Mouse (Mus musculus) adrenal gland, adult (tissue): ENCODE data around the gene Alpk3.
"Not testable (repeated sequence)": the region's sequence is repeated elsewhere in the genome, so short reads cannot be mapped to it uniquely, and the experiment has no call there.

Source experiments
- DNase-seq, 2 experiments: peaks; one replicate each; pipeline ENCODE4 v3.0.0; 2022 to 2023; ENCODE audit warnings: low spot score in 1 of 2; ENCODE audit not compliant: inconsistent age in 2 of 2

Gene Alpk3

DNA sequence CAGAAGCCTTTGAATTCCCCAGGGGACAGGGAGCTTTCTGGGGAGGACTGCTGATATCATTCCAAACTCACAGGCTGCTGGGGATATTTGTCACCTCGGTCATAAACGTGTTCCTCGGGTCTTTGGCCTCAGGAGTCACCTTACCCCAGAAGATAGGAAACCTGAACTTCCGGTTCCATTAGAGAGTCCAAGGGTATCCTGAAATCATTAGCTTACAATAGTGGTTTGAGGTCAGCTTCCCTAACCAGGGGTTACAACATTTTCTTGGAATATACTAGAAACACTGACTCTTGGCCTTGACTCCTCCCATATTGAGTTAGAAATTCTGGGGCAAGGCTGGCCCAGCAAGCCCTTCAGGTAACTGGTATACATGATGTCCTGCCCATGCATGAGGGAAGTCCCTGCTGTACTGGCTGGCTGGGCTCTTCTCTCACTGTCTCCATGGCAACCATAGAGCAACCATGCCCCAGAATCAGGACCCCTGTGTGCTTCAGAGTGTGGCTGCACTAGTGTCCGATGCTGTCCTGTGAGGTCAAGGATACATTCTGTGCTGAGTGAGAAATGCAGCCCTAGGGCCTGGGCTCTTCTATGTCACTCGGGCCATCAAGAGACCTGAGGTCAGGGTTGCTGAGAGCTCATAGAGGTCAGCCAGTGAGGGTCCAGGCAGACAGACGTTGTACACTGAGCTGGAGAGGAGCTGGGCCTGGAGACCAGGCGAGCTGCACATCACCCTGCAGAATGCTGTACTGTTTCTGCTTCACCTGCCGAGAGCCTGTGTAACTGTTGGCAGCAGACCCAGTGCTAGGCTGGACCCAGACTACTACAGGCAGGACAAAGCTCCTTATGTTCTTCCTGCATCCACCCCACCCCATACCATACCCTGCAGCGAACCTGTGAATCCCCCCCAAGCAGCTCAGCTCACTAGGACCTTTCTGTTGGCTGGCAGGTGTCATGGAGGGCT is 68.1 kb downstream of the Alpk3 start:
- no peak for DNase-seq

DNA sequence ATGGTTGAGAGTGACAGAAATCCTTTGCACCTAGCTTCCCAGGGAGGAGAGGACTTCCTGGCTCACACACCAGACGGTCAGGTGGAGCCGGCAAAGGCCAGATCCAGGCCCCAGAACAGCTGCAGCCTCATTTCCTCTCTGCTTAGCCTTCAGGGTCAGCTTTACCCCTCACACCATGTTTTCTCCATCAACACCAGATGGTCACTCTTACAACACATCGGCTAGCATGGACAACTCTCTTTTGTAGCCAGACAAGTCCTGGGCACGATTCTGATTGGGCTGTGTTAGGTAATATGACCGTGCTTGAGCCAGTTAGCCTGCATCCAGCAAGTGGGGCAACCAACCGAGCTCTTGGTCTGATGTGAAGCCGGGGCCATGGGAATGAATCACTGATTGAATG is 74.5 kb downstream of the Alpk3 start:
- peak in 1 of 2 experiments; percentile 33 for DNase-seq

DNA sequence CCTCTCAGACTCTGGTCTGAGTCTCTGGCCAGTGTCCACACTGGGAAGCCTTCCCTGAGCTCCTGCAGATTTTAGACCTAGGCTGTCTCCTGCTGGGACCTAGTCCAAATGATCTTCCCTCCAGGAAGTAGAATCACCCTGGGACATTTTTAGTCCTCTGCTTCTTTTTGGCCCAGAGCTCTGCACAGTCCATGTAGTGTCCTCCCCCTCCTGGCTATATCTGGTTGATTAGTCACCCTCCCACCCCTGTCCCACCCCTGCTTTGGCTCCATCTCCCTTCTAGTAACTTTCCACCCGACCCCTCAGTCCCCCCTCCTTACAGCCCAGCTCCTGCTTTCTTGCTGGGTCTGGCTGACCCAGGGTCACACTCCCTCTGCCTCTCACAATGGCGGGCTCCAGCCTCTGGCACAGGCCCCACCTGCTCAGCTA is 75.5 kb downstream of the Alpk3 start:
- DNase-seq, result peak in 1 of 2 experiments; percentile 59

DNA sequence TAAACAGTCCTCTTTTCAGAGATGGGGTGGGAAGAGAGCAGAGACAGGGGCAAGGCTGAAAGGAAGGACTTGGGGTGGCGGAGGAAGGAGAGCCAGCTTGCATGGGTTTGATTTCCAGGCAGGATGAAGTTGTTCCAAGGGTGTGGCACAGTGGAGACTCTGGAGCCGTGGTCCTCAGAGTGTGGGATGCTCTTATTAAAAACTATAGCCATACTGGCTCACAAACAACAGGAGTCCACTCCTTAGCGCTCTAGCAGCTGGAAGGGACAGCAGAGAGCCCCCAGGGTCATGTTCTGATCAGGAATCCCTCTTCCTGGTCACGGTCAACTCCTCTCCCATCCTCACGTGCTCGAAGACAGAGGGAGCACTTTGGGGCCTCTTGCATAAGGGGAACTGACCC is 76.0 kb downstream of the Alpk3 start:
- DNase-seq, result no peak

DNA sequence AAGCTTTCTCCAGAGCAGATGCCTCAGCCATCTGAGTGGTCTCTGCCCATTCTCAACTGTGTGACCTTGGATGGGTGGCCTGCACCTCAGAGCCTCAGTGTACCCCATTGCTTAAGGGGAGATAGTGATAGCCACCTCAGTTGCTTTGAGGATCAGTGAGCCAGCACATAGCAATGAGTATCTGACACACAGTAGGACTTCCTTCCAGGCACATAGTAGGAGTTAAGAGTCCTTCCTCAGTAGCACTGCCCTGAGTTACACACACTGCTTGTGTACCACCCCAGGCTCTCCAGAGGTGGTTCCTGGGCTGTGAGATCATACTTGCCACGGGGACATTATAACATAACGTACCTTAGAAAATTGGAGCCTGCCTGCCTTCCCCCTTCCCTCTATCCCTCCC is 76.5 kb downstream of the Alpk3 start:
- no peak for DNase-seq

DNA sequence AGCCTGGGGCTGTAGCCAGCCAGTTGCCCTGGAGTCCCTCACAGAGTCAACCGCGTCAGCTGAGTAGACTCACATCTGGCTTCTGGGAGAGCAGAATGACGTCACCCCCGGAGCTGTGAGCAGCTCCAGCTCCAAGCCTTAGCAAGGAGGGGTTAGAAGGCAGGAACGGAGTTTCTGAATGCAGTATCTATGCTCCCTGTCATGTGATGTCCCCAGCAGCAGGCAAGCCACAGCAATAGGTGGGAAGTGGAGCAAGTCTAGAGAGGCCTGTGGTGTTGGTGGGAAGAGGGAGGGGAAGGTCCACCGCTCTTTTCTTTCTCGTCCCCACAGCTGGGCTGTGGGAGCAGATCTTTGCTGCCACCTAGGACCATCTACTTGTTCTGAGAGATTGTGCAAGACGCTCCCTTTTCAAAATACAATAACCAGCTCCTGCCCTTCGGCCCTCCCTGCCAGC is 77.2 kb downstream of the Alpk3 start:
- peak; percentile 82 to 94 for DNase-seq

DNA sequence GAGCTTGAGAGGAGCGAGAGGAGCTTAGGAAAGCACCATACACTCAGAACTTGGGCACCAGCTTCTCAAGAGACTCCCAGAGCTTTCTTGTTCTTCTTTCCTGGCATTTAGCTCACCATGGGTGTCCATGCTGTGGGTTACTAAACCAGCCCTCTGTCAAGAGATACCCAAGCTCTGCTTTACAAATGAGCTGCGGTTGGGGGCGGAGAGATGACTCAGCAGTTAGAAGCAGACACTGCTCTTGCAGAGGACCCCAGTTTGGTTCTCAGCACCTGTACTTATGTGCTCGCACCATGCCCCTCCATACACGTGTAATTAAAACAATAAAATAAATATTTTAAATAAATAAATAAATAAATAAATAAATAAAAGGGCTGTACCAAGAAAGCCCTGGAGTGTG is 79.9 kb downstream of the Alpk3 start:
- no peak for DNase-seq

DNA sequence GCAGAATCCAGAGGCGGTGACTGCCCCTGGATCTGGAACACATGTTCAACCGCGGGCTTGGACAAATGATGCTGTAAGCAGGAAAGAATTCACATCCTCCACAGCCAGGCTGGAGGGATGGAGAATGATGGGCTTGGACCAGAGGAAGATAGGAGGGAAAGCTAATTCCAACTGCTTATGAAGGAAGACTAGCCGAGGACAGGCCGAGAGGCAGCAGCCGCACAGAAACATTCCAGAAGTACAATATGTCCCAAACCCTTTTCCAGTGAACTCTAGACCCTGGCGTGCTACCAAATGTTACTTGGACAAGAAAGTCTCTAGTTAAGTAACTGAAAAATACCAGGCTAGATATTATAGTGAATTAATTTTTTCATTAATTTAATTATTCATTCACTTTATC is 81.7 kb downstream of the Alpk3 start:
- peak; percentile 22 to 58 for DNase-seq

DNA sequence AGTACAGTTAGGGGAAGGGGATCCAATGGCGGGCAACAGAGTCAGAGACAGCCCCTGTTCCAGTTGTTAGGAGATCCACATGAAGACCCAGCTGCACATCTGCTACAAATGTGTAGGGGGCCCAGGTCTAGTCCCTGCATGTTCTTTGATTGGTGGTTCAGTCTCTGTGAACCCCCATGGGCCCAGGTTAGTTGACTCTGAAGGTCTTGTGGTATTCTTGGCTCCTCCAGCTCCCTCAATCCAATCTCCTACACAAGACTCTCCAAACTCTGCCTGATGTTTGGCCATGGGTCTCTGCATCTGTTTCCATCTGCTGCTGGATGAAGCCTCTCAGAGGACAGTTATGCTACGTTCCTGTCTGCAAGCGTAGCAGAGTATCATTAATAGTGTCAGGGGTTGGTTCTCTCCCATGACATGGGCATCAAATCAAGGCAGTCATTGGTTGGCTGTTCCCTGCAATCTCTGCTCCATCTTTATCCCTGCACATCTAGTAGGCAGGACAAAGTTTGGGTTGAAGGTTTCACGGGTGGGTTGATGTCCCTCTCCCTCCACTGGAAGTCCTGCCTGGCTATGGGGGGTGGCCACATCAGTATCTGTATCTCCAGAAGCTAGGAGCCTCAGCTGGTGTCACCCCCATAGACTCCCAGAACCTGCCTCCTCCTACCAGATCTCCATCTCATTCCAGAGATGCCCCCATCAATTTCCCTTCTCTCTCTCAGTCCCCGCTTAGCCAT is 82.4 kb downstream of the Alpk3 start:
- no peak for DNase-seq

DNA sequence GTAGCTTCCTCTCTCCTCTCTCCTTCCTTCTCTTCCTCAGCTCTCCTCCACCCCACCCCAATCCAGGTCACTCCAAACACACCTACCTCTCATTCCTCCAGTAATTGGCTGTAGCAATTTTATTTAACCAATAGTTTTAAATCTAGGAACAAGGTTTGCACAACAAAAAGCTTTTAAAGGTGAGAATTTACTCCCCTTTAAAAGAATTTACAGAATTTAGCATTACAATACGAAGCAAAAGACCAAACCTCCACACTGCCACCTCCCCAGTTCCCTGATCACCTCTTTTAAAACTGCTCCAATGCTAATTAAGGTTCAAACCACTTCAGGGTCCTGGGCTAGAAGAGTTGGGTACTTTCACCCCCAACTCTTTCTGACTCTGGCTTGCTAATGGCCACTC is 84.1 kb downstream of the Alpk3 start:
- DNase-seq, result no peak

DNA sequence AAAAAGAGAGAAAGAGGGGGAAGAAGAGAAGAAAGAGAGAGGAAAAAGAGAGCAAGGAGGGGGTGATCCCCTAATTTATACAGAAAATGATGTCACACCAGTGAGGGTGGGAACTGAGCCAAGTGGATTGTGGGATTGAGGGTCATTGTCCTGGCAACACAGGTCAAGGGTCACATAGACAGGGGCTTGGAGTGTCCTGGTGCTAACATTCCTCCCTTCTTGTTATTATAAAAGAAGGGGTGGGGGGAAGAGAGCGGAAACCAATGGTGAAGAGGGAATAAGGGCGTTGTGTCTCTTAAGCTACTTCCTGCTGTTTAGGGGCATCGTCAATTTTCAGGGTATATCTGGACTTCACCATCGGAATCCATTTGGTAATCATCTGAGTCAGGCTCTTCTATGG is 85.7 kb downstream of the Alpk3 start:
- not testable (repeated sequence) for DNase-seq

DNA sequence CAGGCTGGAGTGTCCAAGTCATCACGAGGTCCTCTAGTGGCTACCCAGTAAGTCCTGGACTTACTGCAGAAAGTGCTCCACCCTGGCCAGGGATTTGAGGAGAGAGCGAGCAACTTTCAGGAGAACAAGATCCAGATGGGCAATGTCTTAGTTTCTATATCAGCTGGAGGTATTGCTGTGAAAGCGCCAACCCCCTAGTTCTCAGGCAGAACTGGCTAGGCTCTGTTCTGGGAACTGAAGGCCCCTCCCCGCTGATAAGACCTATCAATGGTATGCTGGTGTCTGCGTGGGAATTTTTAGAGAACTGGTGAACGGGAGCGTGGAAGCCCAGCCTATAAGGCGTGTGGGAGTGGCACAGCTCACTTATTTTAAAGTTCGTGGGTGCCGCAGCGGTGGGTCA is 92.4 kb downstream of the Alpk3 start:
- DNase-seq, result no peak

DNA sequence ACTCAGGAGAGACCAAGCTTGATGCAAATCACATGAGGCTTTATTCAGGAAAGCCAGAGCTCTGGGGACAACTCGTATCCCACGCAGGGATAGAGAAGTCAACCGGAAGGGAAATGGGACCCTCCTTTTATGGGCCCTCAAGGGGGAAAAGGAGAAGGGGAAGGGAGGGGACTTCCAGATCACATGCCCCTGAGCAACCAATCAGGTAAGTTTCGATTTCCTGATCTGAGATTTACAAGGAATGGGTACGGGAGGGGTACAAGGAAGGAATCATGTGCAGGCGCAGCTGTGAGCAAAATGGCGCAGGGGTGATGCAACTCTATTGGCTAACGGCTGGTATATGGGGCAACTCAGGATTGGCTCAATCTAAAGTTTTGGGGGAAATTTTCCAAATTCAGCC is 93.8 kb downstream of the Alpk3 start:
- DNase-seq, result no peak

DNA sequence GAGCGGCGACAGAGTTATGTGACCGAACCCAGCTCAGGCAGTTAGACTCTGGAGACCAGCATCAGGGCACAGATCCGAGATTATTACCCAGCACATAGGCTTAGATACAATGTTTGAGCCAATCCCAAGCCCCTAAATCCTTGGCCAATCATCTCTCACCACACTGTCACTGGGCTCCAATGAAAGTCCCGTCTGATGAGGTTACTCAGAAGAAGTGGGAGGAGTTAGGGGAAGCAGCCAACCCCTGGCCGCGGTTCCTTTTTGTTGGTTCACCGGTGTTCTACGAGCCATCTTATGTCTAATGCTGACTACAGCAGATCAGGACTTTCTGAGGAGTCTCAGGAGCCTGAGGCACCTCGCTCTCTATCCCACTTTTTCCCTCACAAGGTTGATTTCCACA is 94.9 kb downstream of the Alpk3 start:
- no peak for DNase-seq

DNA sequence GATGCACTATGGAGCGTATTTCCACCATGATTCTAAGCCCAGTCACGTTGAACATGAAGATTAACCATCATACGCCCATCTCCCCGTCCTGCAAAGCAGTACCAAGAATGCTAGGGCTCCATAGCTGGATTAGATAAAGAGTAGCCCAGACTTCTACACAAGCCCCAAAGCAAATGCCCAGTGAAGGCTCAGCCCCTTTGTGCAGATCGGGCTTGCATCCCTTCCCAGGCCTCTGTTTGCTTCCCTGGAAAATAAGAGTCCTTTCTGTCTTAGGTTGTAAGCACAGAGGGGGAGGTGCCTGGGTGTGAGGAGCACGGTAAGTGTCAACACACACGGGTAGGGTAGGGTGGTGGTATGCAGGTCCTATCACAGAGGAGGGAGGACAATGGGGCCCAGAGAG is 95.4 kb downstream of the Alpk3 start:
- DNase-seq, result no peak

DNA sequence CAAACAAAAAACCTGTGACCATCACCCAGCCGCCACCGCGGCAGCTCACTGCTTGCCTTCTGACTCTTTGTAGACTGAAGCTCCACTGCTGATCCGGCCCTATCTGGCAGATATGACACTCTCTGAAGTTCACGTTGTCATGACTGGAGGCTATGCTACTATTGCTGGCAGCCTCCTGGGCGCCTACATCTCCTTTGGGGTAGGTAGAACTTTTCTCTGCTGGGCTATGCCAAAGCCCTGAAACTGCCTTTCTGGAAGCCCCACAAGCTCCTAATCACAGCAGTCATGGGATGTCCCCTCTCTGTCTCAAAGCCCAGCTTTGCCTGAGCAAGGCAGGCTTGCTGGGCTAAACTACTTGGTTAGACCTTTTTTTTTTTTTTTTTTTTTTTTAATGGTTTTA is 95.9 kb downstream of the Alpk3 start:
- DNase-seq, result no peak

DNA sequence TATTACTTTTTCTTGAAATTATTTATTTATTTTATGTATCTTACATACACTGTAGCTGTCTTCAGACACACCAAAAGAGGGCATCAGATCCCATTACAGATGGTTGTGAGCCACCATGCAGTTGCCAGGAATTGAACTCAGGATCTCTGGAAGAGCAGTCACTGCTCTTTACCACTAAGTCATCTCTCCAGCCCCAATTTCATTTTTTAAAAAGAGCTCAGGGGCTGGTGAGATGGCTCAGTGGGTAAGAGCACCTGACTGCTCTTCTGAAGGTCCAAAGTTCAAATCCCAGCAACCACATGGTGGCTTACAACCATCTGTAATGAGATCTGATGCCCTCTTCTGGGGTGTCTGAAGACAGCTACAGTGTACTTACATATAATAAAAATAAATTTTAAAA is 96.8 kb downstream of the Alpk3 start:
- not testable (repeated sequence) for DNase-seq

DNA sequence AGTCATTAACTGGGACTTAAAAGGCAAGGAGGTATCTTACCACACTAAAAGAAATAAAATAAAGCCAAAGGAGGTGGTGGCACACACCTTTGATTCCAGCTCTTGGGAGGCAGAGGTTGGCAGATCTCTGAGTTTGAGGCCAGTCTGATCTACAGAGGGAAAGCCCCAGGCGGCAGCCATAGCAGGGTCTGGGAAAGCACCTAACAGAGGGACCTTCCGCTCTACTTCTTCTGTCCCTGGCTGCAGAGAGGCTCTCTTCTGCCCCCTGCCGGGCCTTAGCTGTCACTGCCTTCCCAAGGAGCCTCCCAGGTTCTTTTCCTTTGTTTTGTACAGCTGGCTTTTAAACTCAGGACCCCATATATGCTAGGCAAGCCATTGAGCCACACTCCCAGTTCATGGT is 97.6 kb downstream of the Alpk3 start:
- DNase-seq, result peak; percentile 45 to 83
